Mouse (Mus musculus) MEL (cell line): ENCODE data around the gene Cd209e. TPM values are rescaled to one million over a fixed set of nuclear protein-coding genes. Genes with fewer than 3 reads are reported as not detected.

Source experiments
- DNase-seq: peaks from one replicate; pipeline ENCODE4 v3.0.0; 2011; ENCODE audit warnings: low read depth, low spot score
- H3K27ac ChIP-seq: 2 replicates; pipeline ENCODE4 v1.5.1; 2012; ENCODE audit warnings: low read depth, mild to moderate bottlenecking, control low read depth, low read length, moderate library complexity; ENCODE audit not compliant: control insufficient read depth
- H3K27me3 ChIP-seq, 2 experiments: fragments of 150-350 bp in 1 of 2; sonication (generic) in 1 of 2; 2 replicates each; pipeline ENCODE4 v1.6.1; 2012; ENCODE audit warnings: low read length in 2 of 2, mild to moderate bottlenecking in 2 of 2, improper control_type of control experiment in 1 of 2, moderate library complexity in 1 of 2; ENCODE audit not compliant: insufficient read depth in 2 of 2, control insufficient read depth in 1 of 2
- H3K36me3 ChIP-seq, 2 experiments: 2 replicates each; pipeline ENCODE4 v1.6.1; 2012 to 2014; ENCODE audit warnings: low read length in 2 of 2, improper control_type of control experiment in 1 of 2, inconsistent platforms in 1 of 2, mild to moderate bottlenecking in 1 of 2; ENCODE audit not compliant: insufficient read depth in 2 of 2, control insufficient read depth in 1 of 2
- H3K4me1 ChIP-seq, 2 experiments: fragments of 150-350 bp in 1 of 2; sonication (generic) in 1 of 2; 2 replicates each; pipeline ENCODE4 v1.6.1; 2012; ENCODE audit warnings: low read length in 2 of 2, improper control_type of control experiment in 1 of 2, mild to moderate bottlenecking in 1 of 2; ENCODE audit not compliant: insufficient read depth in 2 of 2, control insufficient read depth in 1 of 2
- H3K4me3 ChIP-seq, 2 experiments: fragments of 150-350 bp in 1 of 2; sonication (generic) in 1 of 2; 2 replicates each; pipeline ENCODE4 v1.5.1; 2012; ENCODE audit warnings: low read depth in 2 of 2, low read length in 2 of 2, mild to moderate bottlenecking in 2 of 2, moderate library complexity in 2 of 2, control low read depth in 1 of 2, improper control_type of control experiment in 1 of 2; ENCODE audit not compliant: control insufficient read depth in 1 of 2, insufficient read depth in 1 of 2
- H3K79me2 ChIP-seq: 2 replicates; pipeline ENCODE4 v1.6.1; 2012; ENCODE audit warnings: mild to moderate bottlenecking, low read length, moderate library complexity; ENCODE audit not compliant: control insufficient read depth, poor library complexity, insufficient read depth
- H3K9ac ChIP-seq: 2 replicates; pipeline ENCODE4 v1.6.1; 2012; ENCODE audit warnings: low read depth, mild to moderate bottlenecking, control low read depth, low read length, moderate library complexity; ENCODE audit not compliant: control insufficient read depth, poor library complexity, severe bottlenecking
- H3K9me3 ChIP-seq: fragments of 150-350 bp; sonication (generic); replicated peaks from 2 replicates; pipeline ENCODE4 v1.6.1; 2012; ENCODE audit warnings: mild to moderate bottlenecking, low read length, improper control_type of control experiment, moderate library complexity; ENCODE audit not compliant: insufficient read depth
- BHLHE40 ChIP-seq: IDR thresholded peaks from 2 replicates; pipeline ENCODE4 v1.6.1; 2012; ENCODE audit warnings: low read depth, mild to moderate bottlenecking, inconsistent platforms, low read length, improper control_type of control experiment, borderline replicate concordance
- CHD1 ChIP-seq: IDR thresholded peaks from 2 replicates; pipeline ENCODE4 v1.6.1; 2012; ENCODE audit warnings: low read depth, mild to moderate bottlenecking, inconsistent platforms, low read length, improper control_type of control experiment
- CTCF ChIP-seq, 3 experiments: IDR thresholded peaks in 2 of 3; conservative IDR thresholded peaks in 1 of 3; 2 replicates each; pipeline ENCODE4 v1.5.1; 2011 to 2012; ENCODE audit warnings: low read length in 3 of 3, low read depth in 2 of 3, mild to moderate bottlenecking in 2 of 3, improper control_type of control experiment in 1 of 3, inconsistent platforms in 1 of 3, mixed read lengths in 1 of 3, moderate library complexity in 1 of 3; ENCODE audit not compliant: control insufficient read depth in 1 of 3, insufficient read depth in 1 of 3, poor library complexity in 1 of 3, severe bottlenecking in 1 of 3
- E2F4 ChIP-seq: IDR thresholded peaks from 2 replicates; pipeline ENCODE4 v1.6.1; 2011; ENCODE audit warnings: low read depth, low read length, improper control_type of control experiment, borderline replicate concordance
- EP300 ChIP-seq, 2 experiments: IDR thresholded peaks; 2 replicates each; pipeline ENCODE4 v1.6.1; 2011; ENCODE audit warnings: improper control_type of control experiment in 2 of 2, low read length in 2 of 2, low read depth in 1 of 2, mild to moderate bottlenecking in 1 of 2
- ETS1 ChIP-seq: IDR thresholded peaks from 2 replicates; pipeline ENCODE4 v1.6.1; 2012; ENCODE audit warnings: low read depth, mild to moderate bottlenecking, inconsistent platforms, low read length, improper control_type of control experiment, moderate library complexity
- GABPA ChIP-seq: IDR thresholded peaks from 2 replicates; pipeline ENCODE4 v1.6.1; 2012; ENCODE audit warnings: low read depth, mild to moderate bottlenecking, inconsistent platforms, low read length, improper control_type of control experiment, moderate library complexity
- GATA1 ChIP-seq: IDR thresholded peaks from 2 replicates; pipeline ENCODE4 v1.6.1; 2011; ENCODE audit warnings: low read depth, low read length, improper control_type of control experiment
- HCFC1 ChIP-seq: IDR thresholded peaks from 2 replicates; pipeline ENCODE4 v1.6.1; 2012; ENCODE audit warnings: low read depth, mild to moderate bottlenecking, inconsistent platforms, low read length, improper control_type of control experiment, moderate library complexity
- KAT2A ChIP-seq: conservative IDR thresholded peaks from 2 replicates; pipeline ENCODE4 v1.6.1; 2012; ENCODE audit warnings: low read depth, low read length, improper control_type of control experiment, inconsistent platforms
- MEF2A ChIP-seq: IDR thresholded peaks from 2 replicates; pipeline ENCODE4 v1.6.1; 2014; ENCODE audit warnings: low read depth, mild to moderate bottlenecking, inconsistent platforms, low read length, improper control_type of control experiment; ENCODE audit not compliant: poor library complexity, insufficient replicate concordance, severe bottlenecking; ENCODE audit errors: extremely low read depth
- MYB ChIP-seq: IDR thresholded peaks from 2 replicates; pipeline ENCODE4 v1.6.1; 2011; ENCODE audit warnings: mild to moderate bottlenecking, low read depth, low read length, improper control_type of control experiment
- MYC ChIP-seq: IDR thresholded peaks from 2 replicates; pipeline ENCODE4 v1.6.1; 2011; ENCODE audit warnings: low read depth, mild to moderate bottlenecking, low read length, improper control_type of control experiment, moderate library complexity
- NELFE ChIP-seq: IDR thresholded peaks from 2 replicates; pipeline ENCODE4 v1.6.1; 2011; ENCODE audit warnings: low read depth, low read length, improper control_type of control experiment
- RAD21 ChIP-seq: IDR thresholded peaks from 2 replicates; pipeline ENCODE4 v1.6.1; 2011; ENCODE audit warnings: mild to moderate bottlenecking, low read depth, low read length, improper control_type of control experiment
- SIN3A ChIP-seq: IDR thresholded peaks from 2 replicates; pipeline ENCODE4 v1.6.1; 2012; ENCODE audit warnings: low read length, improper control_type of control experiment, inconsistent platforms
- SMC3 ChIP-seq: IDR thresholded peaks from 2 replicates; pipeline ENCODE4 v1.6.1; 2011; ENCODE audit warnings: low read depth, low read length, improper control_type of control experiment
- TAL1 ChIP-seq: IDR thresholded peaks from 2 replicates; pipeline ENCODE4 v1.6.1; 2012; ENCODE audit warnings: mild to moderate bottlenecking, inconsistent platforms, low read length, moderate library complexity, mixed read lengths
- TCF12 ChIP-seq: IDR thresholded peaks from 2 replicates; pipeline ENCODE4 v1.6.1; 2014; ENCODE audit warnings: low read depth, mild to moderate bottlenecking, inconsistent platforms, low read length, improper control_type of control experiment, moderate library complexity
- UBTF ChIP-seq: IDR thresholded peaks from 2 replicates; pipeline ENCODE4 v1.6.1; 2012; ENCODE audit warnings: low read depth, mild to moderate bottlenecking, inconsistent platforms, low read length, improper control_type of control experiment, moderate library complexity, borderline replicate concordance; ENCODE audit not compliant: insufficient read depth
- USF1 ChIP-seq: IDR thresholded peaks from 2 replicates; pipeline ENCODE4 v1.6.1; 2014; ENCODE audit warnings: low read depth, mild to moderate bottlenecking, inconsistent platforms, low read length, improper control_type of control experiment, moderate library complexity
- ZMIZ1 ChIP-seq: IDR thresholded peaks from 2 replicates; pipeline ENCODE4 v1.6.1; 2012; ENCODE audit warnings: low read depth, mild to moderate bottlenecking, inconsistent platforms, low read length, improper control_type of control experiment, moderate library complexity
- ZNF384 ChIP-seq: IDR thresholded peaks from 2 replicates; pipeline ENCODE4 v1.6.1; 2012; ENCODE audit warnings: low read depth, mild to moderate bottlenecking, inconsistent platforms, low read length, improper control_type of control experiment
- polyA plus RNA-seq, 2 experiments: library from polyadenylated mRNA; stranded (reverse) in 1 of 2; unstranded in 1 of 2; fragments of >175 nt in 1 of 2; fragments of >200 nt in 1 of 2; gene quantifications; 2 replicates each; pipeline versions ENCODE4 v1.2.1 to v1.2.4; 2012; ENCODE audit warnings: low replicate concordance in 2 of 2, low read depth in 1 of 2; ENCODE audit not compliant: insufficient read length in 2 of 2, insufficient read depth in 1 of 2, missing spikeins in 1 of 2
- total RNA-seq: library from RNA; depleted of rRNA; stranded (reverse); fragments of 300-350 nt; gene quantifications from 2 replicates; pipeline ENCODE4 v1.2.3, GENCODE M21; 2012; rRNA removed

The Cd209e gene
- total RNA-seq: not detected in 2 replicates
- polyA plus RNA-seq: not detected

DNA sequence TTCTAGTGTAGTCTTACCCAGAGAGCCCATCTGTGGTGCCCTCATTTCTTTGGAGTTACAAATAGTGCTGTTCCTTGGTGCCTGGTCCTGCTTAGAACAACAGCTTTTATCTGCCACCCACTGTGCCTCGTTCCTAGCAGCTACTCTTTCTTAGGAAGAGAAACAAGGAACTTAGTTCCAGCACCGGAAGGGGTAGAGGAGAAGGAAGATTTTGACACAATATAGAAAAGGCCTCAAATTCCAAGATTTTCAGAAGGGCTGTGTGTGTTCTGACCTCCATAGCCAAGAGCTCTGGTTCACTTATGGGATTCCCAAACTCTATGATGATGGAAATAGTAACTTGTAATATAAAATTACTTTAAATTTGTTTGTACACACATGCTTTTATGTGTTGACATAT is at the start of gene Cd209e:
Cd209e (minus strand) TSS at position 101 of the 400 bp plus-strand sequence.
- no peak within 1 kb of the TSS for H3K4me3 ChIP-seq
- H3K9ac ChIP-seq: no peak within 1 kb of the TSS
- H3K27me3 ChIP-seq: no peaks in the 10 kb centered on the region
- H3K4me1 ChIP-seq: no peaks in the 10 kb centered on the region
- no peaks in the 10 kb centered on the region for H3K36me3 ChIP-seq
- no peak within 1 kb of the TSS for H3K27ac ChIP-seq
- no peak for DNase-seq
- TF ChIP-seq ETS1 (no peak), SMC3 (no peak), MYB (no peak), CHD1 (no peak), HCFC1 (no peak), CTCF (IDR thresholded peaks at IDR 0.05 in 2 of 3, conservative IDR thresholded peaks at IDR 0.05 in 1 of 3; ENCODE audit: control insufficient read depth in 1 of 3, insufficient read depth in 1 of 3, low read depth in 2 of 3, low read length in 3 of 3, poor library complexity in 1 of 3, severe bottlenecking in 1 of 3) (no peak), GATA1 (no peak), TAL1 (no peak), MEF2A (no peak), ZMIZ1 (no peak), RAD21 (no peak), NELFE (no peak), SIN3A (no peak), E2F4 (no peak), UBTF (no peak), TCF12 (no peak)
- H3K79me2 ChIP-seq: no peaks in the 10 kb centered on the region
- H3K9me3 ChIP-seq: no peaks in the 10 kb centered on the region

GRCm38 (mm10) chr8:3878455-3878854 is 24.3 kb upstream of the Cd209e start, which contains the start of gene Cd209d:
Gene Cd209d (minus strand): TSS chr8:3878555.
- H3K36me3 ChIP-seq: no peaks in the 10 kb centered on the region
- H3K9me3 ChIP-seq: no peaks in the 10 kb centered on the region
- no peak within 1 kb of the TSS for H3K9ac ChIP-seq
- no peaks in the 10 kb centered on the region for H3K4me1 ChIP-seq
- H3K4me3 ChIP-seq: no peak within 1 kb of the TSS
- no peaks in the 10 kb centered on the region for H3K27me3 ChIP-seq
- TF ChIP-seq EP300 (IDR thresholded peaks at IDR 0.05; ENCODE audit: low read depth in 1 of 2, low read length in 2 of 2) (no peak), USF1 (no peak), SMC3 (no peak), MEF2A (no peak), HCFC1 (no peak), NELFE (no peak), BHLHE40 (no peak), GABPA (no peak), MYC (no peak), SIN3A (no peak), CTCF (IDR thresholded peaks at IDR 0.05 in 2 of 3, conservative IDR thresholded peaks at IDR 0.05 in 1 of 3; ENCODE audit: control insufficient read depth in 1 of 3, insufficient read depth in 1 of 3, low read depth in 2 of 3, low read length in 3 of 3, poor library complexity in 1 of 3, severe bottlenecking in 1 of 3) (no peak), ZMIZ1 (no peak), KAT2A (no peak), TCF12 (no peak), TAL1 (no peak), ZNF384 (no peak), GATA1 (no peak)
- no peaks in the 10 kb centered on the region for H3K79me2 ChIP-seq
- H3K27ac ChIP-seq: no peak within 1 kb of the TSS
- DNase-seq: no peak
